Mouse (Mus musculus): Measurements from ENCODE around the gene Megf6.

GRCm38 (mm10) chr4:154170021-154170420 lies 509 bp upstream of the Megf6 start:
- TF ChIP-seq POLR2A (IDR thresholded peaks at IDR 0.05; ENCODE audit: control insufficient read depth, extremely low read depth, insufficient read depth, low read length, poor library complexity), result no peak
- TF ChIP-seq CTCF (IDR thresholded peaks at IDR 0.05; ENCODE audit: borderline replicate concordance, control insufficient read depth, extremely low read depth, insufficient read depth, low read length, poor library complexity), result no peak
